Mouse (Mus musculus) embryonic fibroblast, embryonic 13.5 days (primary cell): ENCODE measurements around the gene Larp6.

ENCODE experiments used
- CTCF ChIP-seq: IDR thresholded peaks from 2 replicates; pipeline ENCODE4 v1.5.1; 2011; ENCODE audit warnings: mild to moderate bottlenecking, control low read depth, low read length, moderate library complexity, borderline replicate concordance; ENCODE audit not compliant: insufficient read depth
- POLR2A ChIP-seq: IDR thresholded peaks from 2 replicates; pipeline ENCODE4 v1.6.1; 2011; ENCODE audit warnings: low read depth, mild to moderate bottlenecking, control low read depth, low read length, moderate library complexity

- TF ChIP-seq POLR2A, result no peak; the same call in 1 of the 2 replicates
- no peak for TF ChIP-seq CTCF
Measured at GRCm38 (mm10) chr9:60687891-60688324, 24.9 kb upstream of the Larp6 start, which contains the start of gene Lrrc49.
